Mouse (Mus musculus): Measurements from ENCODE around the gene Htra3.

The Htra3 gene

DNA sequence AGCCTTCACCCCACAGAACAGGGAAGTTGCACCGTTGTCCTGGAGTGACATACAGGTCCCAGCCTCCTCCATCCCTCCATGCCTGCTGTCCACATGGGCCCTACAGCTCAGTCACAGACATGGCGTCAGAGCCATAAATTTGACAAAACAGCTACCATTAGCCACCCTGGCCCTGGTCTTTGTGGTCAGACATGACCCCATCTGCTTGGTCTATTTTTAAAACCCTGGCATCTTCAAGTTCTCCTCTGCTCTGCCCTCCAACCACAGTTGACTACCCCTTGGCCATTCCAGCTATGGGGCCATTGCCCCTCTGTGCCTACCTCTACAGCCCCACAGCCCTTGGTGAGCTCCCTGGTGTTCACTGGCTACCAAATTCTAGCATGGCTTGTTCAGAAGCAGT lies 69.6 kb downstream of the Htra3 start:
- no peak for DNase-seq

- no peak for DNase-seq
Measured at GRCm38 (mm10) chr5:35609381-35609780, 70.2 kb downstream of the Htra3 start.

GRCm38 (mm10) chr5:35608559-35608958 lies 71.0 kb downstream of the Htra3 start:
- no peak for DNase-seq

GRCm38 (mm10) chr5:35607784-35608183 lies 71.8 kb downstream of the Htra3 start:
- DNase-seq = peak; percentile 20

DNA sequence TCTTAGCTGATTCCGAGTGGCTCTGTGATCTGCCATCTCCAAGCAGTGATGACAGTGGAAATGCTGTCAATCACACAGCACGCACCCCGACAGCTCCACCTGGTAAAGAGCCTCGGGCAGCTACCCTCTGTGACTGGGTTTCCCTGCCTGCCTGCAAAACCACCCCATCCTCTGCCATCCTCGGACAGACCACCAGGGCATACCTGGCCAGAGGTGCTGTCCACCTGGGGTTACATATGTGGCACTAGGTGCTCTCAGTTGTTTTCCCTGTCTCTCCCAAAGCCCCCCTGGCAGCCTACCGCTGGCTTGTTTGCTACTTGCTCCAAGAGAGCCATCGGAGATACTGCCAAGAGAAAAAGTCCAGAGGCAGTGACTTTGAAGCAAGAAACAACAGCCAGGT lies 72.8 kb downstream of the Htra3 start:
- no peak for DNase-seq

- no peak for DNase-seq
Measured at GRCm38 (mm10) chr5:35605355-35605754, 74.2 kb downstream of the Htra3 start.

Measured in cerebellum, adult 11-12 months (tissue).